Comparison of ENCODE assay signal across 1 mouse cellular context in the genomic region with DNA sequence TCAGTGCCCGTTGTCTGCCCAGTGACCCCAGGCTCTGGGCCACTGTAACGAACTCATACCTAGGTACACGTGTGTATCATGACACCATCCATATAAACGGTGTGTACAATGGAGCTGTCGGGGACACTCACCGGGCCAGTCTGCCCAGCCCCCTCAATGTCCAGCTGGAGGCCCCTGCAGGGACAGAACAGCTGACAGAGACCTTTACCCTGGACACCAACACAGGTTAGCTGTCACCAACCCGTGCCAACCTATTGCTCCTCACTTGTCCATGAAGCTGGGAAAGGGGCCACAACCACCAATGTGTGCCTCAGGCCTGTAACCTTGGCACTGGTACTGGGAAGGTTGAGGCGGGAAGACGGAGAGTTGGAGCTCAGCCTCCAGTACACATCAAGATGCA.
TF ChIP-seq lines count a peak whose summit lies in the region.

No protein-coding gene starts in this region.

TF ChIP-seq in MEL, 35 proteins besides CTCF, POLR2A, EP300 and RAD21:
- TF ChIP-seq ELF1 (IDR thresholded peaks at IDR 0.05; ENCODE audit: low read depth, low read length) (no peak), ZNF384 (IDR thresholded peaks at IDR 0.05; ENCODE audit: low read depth, low read length) (no peak), TAL1 (IDR thresholded peaks at IDR 0.05; ENCODE audit: low read length) (no peak), CHD2 (IDR thresholded peaks at IDR 0.05; ENCODE audit: low read length) (no peak), MAX (IDR thresholded peaks at IDR 0.05; ENCODE audit: low read length) (no peak), MYB (IDR thresholded peaks at IDR 0.05; ENCODE audit: low read depth, low read length) (no peak), RCOR1 (IDR thresholded peaks at IDR 0.05; ENCODE audit: low read depth, low read length) (no peak), POLR2AphosphoS2 (IDR thresholded peaks at IDR 0.05; ENCODE audit: low read length) (no peak), E2F4 (IDR thresholded peaks at IDR 0.05; ENCODE audit: borderline replicate concordance, low read depth, low read length) (no peak), MEF2A (IDR thresholded peaks at IDR 0.05; ENCODE audit: extremely low read depth, insufficient replicate concordance, low read depth, low read length, poor library complexity, severe bottlenecking) (no peak), HCFC1 (IDR thresholded peaks at IDR 0.05; ENCODE audit: low read depth, low read length) (no peak), BHLHE40 (IDR thresholded peaks at IDR 0.05; ENCODE audit: borderline replicate concordance, low read depth, low read length) (no peak), MXI1 (IDR thresholded peaks at IDR 0.05; ENCODE audit: low read depth, low read length) (no peak), ZC3H11A (IDR thresholded peaks at IDR 0.05; ENCODE audit: low read depth, low read length) (no peak), JUND (IDR thresholded peaks at IDR 0.05; ENCODE audit: low read depth, low read length) (no peak), TCF12 (IDR thresholded peaks at IDR 0.05; ENCODE audit: low read depth, low read length) (no peak), MAFK (IDR thresholded peaks at IDR 0.05; ENCODE audit: borderline replicate concordance, low read depth, low read length) (no peak), UBTF (IDR thresholded peaks at IDR 0.05; ENCODE audit: borderline replicate concordance, insufficient read depth, low read depth, low read length) (no peak), KAT2A (conservative IDR thresholded peaks at IDR 0.05; ENCODE audit: low read depth, low read length) (no peak), GATA1 (IDR thresholded peaks at IDR 0.05; ENCODE audit: low read depth, low read length) (no peak)
